Mouse (Mus musculus) bone marrow macrophage, adult 2 months (primary cell): ENCODE measurements at regions not wholly inside any gene's neighbourhood (a gene's known extent, or its start where the extent isn't known, plus 50 kb on each side); places are given as distances from the start of the nearest gene placed in this dataset.

Experiments used
- CTCF ChIP-seq: IDR thresholded peaks from 2 replicates; pipeline ENCODE4 v1.5.1; 2012; ENCODE audit warnings: low read depth, mild to moderate bottlenecking, low read length, moderate library complexity
- POLR2A ChIP-seq: IDR thresholded peaks from 2 replicates; pipeline ENCODE4 v1.6.1; 2012; ENCODE audit warnings: mild to moderate bottlenecking, low read depth, low read length, borderline replicate concordance

GRCm38 (mm10) chr15:42944610-42945009 lies 2810.4 kb downstream of the 9330182O14Rik start:
- TF ChIP-seq POLR2A (no peak), CTCF (no peak)
